Comparison of ENCODE assay signal across 28 mouse cellular contexts in the genomic region with DNA sequence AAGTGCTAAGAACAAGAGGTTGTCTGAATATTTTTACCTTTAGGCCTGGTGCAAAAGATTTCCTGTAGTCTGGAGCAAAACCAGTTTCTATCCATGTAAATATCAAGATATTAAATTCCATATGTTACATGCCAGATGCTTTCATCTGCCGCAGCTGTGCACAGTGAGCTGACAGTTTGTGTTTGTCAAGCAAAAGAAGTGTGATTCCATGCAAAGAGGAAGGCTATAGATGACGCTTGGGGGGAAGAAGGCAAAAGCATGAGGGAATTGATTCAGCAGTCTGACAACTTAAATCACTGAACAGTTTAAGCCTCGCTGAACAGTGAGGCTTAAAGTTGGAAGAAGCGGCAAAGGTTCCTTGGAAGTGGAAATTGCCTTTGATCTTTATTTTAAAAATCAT.
"Had no signal": no experiment of that assay in that cellular context is flagged by ENCODE, and none has a peak within 500 bp of the region (broad histone marks: within the 10 kb centered on the region; RNA-seq: fewer than 3 reads in every experiment).

No protein-coding gene starts in this region.

- H3K9ac ChIP-seq: embryonic facial prominence, embryonic 12.5 days; embryonic facial prominence, embryonic 13.5 days; embryonic facial prominence, embryonic 15.5 days; forebrain, embryonic 12.5 days; forebrain, embryonic 13.5 days; forebrain, embryonic 15.5 days; forebrain, postnatal 0 days had no signal

- DNase-seq: cerebellum, adult 18-20 months; cerebellum, adult 2 months; cerebellum, adult 8-10 months; cerebellum, adult 9-10 months; cerebellum, adult 9-11 months; cerebellum, postnatal 10 days; cerebellum, postnatal 14 days; cerebellum, postnatal 25 days; cerebellum, postnatal 36 days; embryo, embryonic 11 days; forebrain, postnatal 0 days; gastrocnemius, adult 2 months; gastrocnemius, postnatal 10 days; gastrocnemius, postnatal 14 days; gastrocnemius, postnatal 25 days; gastrocnemius, postnatal 36 days; heart, adult 11 months had no signal

- H3K9me3 ChIP-seq: embryonic facial prominence, embryonic 10.5 days; embryonic facial prominence, embryonic 12.5 days; embryonic facial prominence, embryonic 13.5 days; embryonic facial prominence, embryonic 15.5 days; forebrain, embryonic 10.5 days; forebrain, embryonic 12.5 days; forebrain, embryonic 13.5 days; forebrain, embryonic 15.5 days had no signal

- H3K4me2 ChIP-seq: embryonic facial prominence, embryonic 12.5 days; embryonic facial prominence, embryonic 13.5 days; embryonic facial prominence, embryonic 15.5 days; forebrain, embryonic 12.5 days; forebrain, embryonic 13.5 days; forebrain, embryonic 15.5 days had no signal

- ATAC-seq: forebrain, embryonic 13.5 days; forebrain, embryonic 14.5 days; forebrain, embryonic 15.5 days; forebrain, embryonic 16.5 days; forebrain, postnatal 0 days had no signal

- H3K27me3 ChIP-seq: embryonic facial prominence, embryonic 12.5 days; embryonic facial prominence, embryonic 13.5 days; embryonic facial prominence, embryonic 15.5 days; forebrain, embryonic 12.5 days; forebrain, embryonic 13.5 days; forebrain, embryonic 15.5 days had no signal

- H3K4me3 ChIP-seq: embryonic facial prominence, embryonic 10.5 days; embryonic facial prominence, embryonic 12.5 days; embryonic facial prominence, embryonic 13.5 days; embryonic facial prominence, embryonic 15.5 days; erythroblast, embryonic 14.5 days; forebrain, embryonic 10.5 days; forebrain, embryonic 12.5 days; forebrain, embryonic 13.5 days; forebrain, embryonic 15.5 days; gastrocnemius, adult 2 months had no signal

- H3K27ac ChIP-seq: embryonic facial prominence, embryonic 10.5 days; embryonic facial prominence, embryonic 12.5 days; embryonic facial prominence, embryonic 13.5 days; embryonic facial prominence, embryonic 15.5 days; forebrain, embryonic 10.5 days; forebrain, embryonic 12.5 days; forebrain, embryonic 13.5 days; forebrain, embryonic 15.5 days; gastrocnemius, adult 2 months had no signal

- H3K36me3 ChIP-seq: embryonic facial prominence, embryonic 10.5 days; embryonic facial prominence, embryonic 12.5 days; embryonic facial prominence, embryonic 13.5 days; embryonic facial prominence, embryonic 15.5 days; forebrain, embryonic 10.5 days; forebrain, embryonic 12.5 days; forebrain, embryonic 15.5 days had no signal

- H3K4me1 ChIP-seq: embryonic facial prominence, embryonic 10.5 days; embryonic facial prominence, embryonic 12.5 days; embryonic facial prominence, embryonic 13.5 days; embryonic facial prominence, embryonic 15.5 days; forebrain, embryonic 10.5 days; forebrain, embryonic 12.5 days; forebrain, embryonic 13.5 days; forebrain, embryonic 15.5 days had no signal
